Comparison of ENCODE assay signal across 10 mouse cellular contexts in genomic region chr3:31016594-31017196, GRCm38 (mm10). TPM values are rescaled to one million over a fixed set of nuclear protein-coding genes. Genes with fewer than 3 reads are reported as not detected.
DNase-seq lines count a peak whose midpoint lies in the region; ATAC-seq lines count a peak whose summit lies in the region.
"Had no signal": no experiment of that assay in that cellular context is flagged by ENCODE, and none has a peak within 500 bp of the region (broad histone marks: within the 10 kb centered on the region; RNA-seq: fewer than 3 reads in every experiment).

No protein-coding gene starts in this region.

- H3K4me3 ChIP-seq in hindbrain, embryonic 10.5 days = no peak overlapping the region
- H3K4me3 ChIP-seq in hindbrain, embryonic 14.5 days (replicated peaks; ENCODE audit: low read length) = no peak overlapping the region
- no peak overlapping the region for H3K4me3 ChIP-seq in intestine, embryonic 15.5 days (replicated peaks)
- H3K4me3 ChIP-seq: erythroblast, embryonic 14.5 days had no signal

- H3K9me3 ChIP-seq in hindbrain, embryonic 10.5 days = no peaks in the 10 kb centered on the region
- H3K9me3 ChIP-seq in hindbrain, embryonic 14.5 days (ENCODE audit: control insufficient read depth, low read length) = no peaks in the 10 kb centered on the region
- no peaks in the 10 kb centered on the region for H3K9me3 ChIP-seq in intestine, embryonic 15.5 days

- H3K27ac ChIP-seq in hindbrain, embryonic 10.5 days = peak overlapping the region; percentile 70
- H3K27ac ChIP-seq in hindbrain, embryonic 14.5 days = no peak overlapping the region
- H3K27ac ChIP-seq in intestine, embryonic 15.5 days = peak overlapping the region; percentile 57

- H3K27me3 ChIP-seq in hindbrain, embryonic 10.5 days (ENCODE audit: insufficient read depth, poor library complexity, severe bottlenecking) = no peaks in the 10 kb centered on the region
- H3K27me3 ChIP-seq in hindbrain, embryonic 14.5 days (ENCODE audit: control insufficient read depth, insufficient read depth, low read length) = no peaks in the 10 kb centered on the region
- no peaks in the 10 kb centered on the region for H3K27me3 ChIP-seq in intestine, embryonic 15.5 days (replicated peaks)

- no peak for ATAC-seq in hindbrain, embryonic 14.5 days (ENCODE audit: low FRiP score)
- ATAC-seq in intestine, embryonic 15.5 days = peak; percentile 66
- ATAC-seq in megakaryocyte-erythroid progenitor cell, adult 5-6 weeks (replicated peaks; ENCODE audit: low FRiP score, low TSS enrichment, poor library complexity, severe bottlenecking) = no peak

- 38% methylated on average over 9 of the region's 9 CpGs for WGBS in hindbrain, embryonic 10.5 days
- WGBS in hindbrain, embryonic 14.5 days = 36% methylated on average over 9 of the region's 9 CpGs
- WGBS in intestine, embryonic 15.5 days = 30% methylated on average over 9 of the region's 9 CpGs

- H3K4me1 ChIP-seq in hindbrain, embryonic 10.5 days (replicated peaks) = peaks cover 33% of the 10 kb centered on the region
- 0 out of 2 replicates have a peak, but pooled peaks cover 4% of the 10 kb centered on the region for H3K4me1 ChIP-seq in hindbrain, embryonic 14.5 days (replicated peaks; ENCODE audit: control insufficient read depth, insufficient read depth, low read length)
- H3K4me1 ChIP-seq in intestine, embryonic 15.5 days (replicated peaks) = peaks cover 23% of the 10 kb centered on the region

- no peak overlapping the region for H3K4me2 ChIP-seq in hindbrain, embryonic 14.5 days (replicated peaks)
- no peak overlapping the region for H3K4me2 ChIP-seq in intestine, embryonic 15.5 days (replicated peaks)

- H3K36me3 ChIP-seq in hindbrain, embryonic 10.5 days = peaks cover 19% of the 10 kb centered on the region
- no peaks in the 10 kb centered on the region; the same call in 1 of the 2 replicates for H3K36me3 ChIP-seq in hindbrain, embryonic 14.5 days (replicated peaks; ENCODE audit: control insufficient read depth, insufficient read depth)
- H3K36me3 ChIP-seq in intestine, embryonic 15.5 days = 0 out of 2 replicates have a peak, but pooled peaks cover 6% of the 10 kb centered on the region

- no peak overlapping the region for H3K9ac ChIP-seq in hindbrain, embryonic 14.5 days
- no peak overlapping the region for H3K9ac ChIP-seq in intestine, embryonic 15.5 days

- no peak for DNase-seq in hindbrain, embryonic 10.5 days (ENCODE audit: low spot score)
- no peak for DNase-seq in hindbrain, embryonic 14.5 days (ENCODE audit: low spot score)
- peak; percentile 33 for DNase-seq in retina, postnatal 1 day
- no peak for DNase-seq in retina, embryonic 14.5 days (ENCODE audit: low spot score)
- no peak for DNase-seq in testis, postnatal 10 days (ENCODE audit: low spot score)
- no peak for DNase-seq in natural killer cell, adult 2 months (ENCODE audit: low spot score in 2 of 2)
- DNase-seq: lung, postnatal 4 days had no signal

RNA-seq across cellular contexts. Expression of gene Prkci, which starts 21.1 kb away (rescaled TPM):
- 23.9 and 36.4 TPM in 2 replicates for polyA plus RNA-seq in hindbrain, embryonic 10.5 days (2016; fragmentation: Nextera tagmentation; extraction: Ambion mirVana)
- polyA plus RNA-seq in hindbrain, embryonic 14.5 days (2014; fragmentation: Nextera tagmentation; extraction: Ambion mirVana) = 34.6 and 39.8 TPM in 2 replicates
- polyA plus RNA-seq in intestine, embryonic 15.5 days (2015; fragmentation: Nextera tagmentation; extraction: Ambion mirVana) = 33.7 and 38.5 TPM in 2 replicates
- 8.6 and 17.0 TPM in 2 replicates for total RNA-seq in megakaryocyte-erythroid progenitor cell, adult 5-6 weeks (2014; fragmentation: Nextera tagmentation)
- 5.7 and 6.8 TPM in 2 replicates for total RNA-seq in megakaryocyte-erythroid progenitor cell, adult 5-6 weeks (2017)

RNA-seq across cellular contexts. Expression of gene Phc3, which starts 47.5 kb away (rescaled TPM):
- 4.1 and 5.0 TPM in 2 replicates for polyA plus RNA-seq in hindbrain, embryonic 10.5 days (2016; fragmentation: Nextera tagmentation; extraction: Ambion mirVana)
- 9.2 and 9.9 TPM in 2 replicates for polyA plus RNA-seq in hindbrain, embryonic 14.5 days (2014; fragmentation: Nextera tagmentation; extraction: Ambion mirVana)
- polyA plus RNA-seq in intestine, embryonic 15.5 days (2015; fragmentation: Nextera tagmentation; extraction: Ambion mirVana) = 5.5 and 6.9 TPM in 2 replicates
- 30.5 and 33.7 TPM in 2 replicates for total RNA-seq in megakaryocyte-erythroid progenitor cell, adult 5-6 weeks (2014; fragmentation: Nextera tagmentation)
- total RNA-seq in megakaryocyte-erythroid progenitor cell, adult 5-6 weeks (2017) = 12.8 and 22.3 TPM in 2 replicates
